Mouse (Mus musculus) hindbrain, embryonic 15.5 days (tissue): Measurements from ENCODE around the gene Gm8909. TPM values are rescaled to one million over a fixed set of nuclear protein-coding genes. Genes with fewer than 3 reads are reported as not detected.

Source experiments
- ATAC-seq: fragments of 200-750 bp; cut with Nextera tagmentation; 2 replicates; pipeline ENCODE4 v1.8.0; 2017; ENCODE audit warnings: low read depth, moderate number of reproducible peaks, moderate TSS enrichment; ENCODE audit not compliant: low FRiP score
- H3K27ac ChIP-seq: fragments of 300-500 bp; sonication (generic); replicated peaks from 2 replicates; pipeline ENCODE4 v1.5.1; 2015; ENCODE audit warnings: mild to moderate bottlenecking, inconsistent platforms
- H3K27me3 ChIP-seq: fragments of 300-500 bp; sonication (generic); 2 replicates; pipeline ENCODE4 v1.6.1; 2015; ENCODE audit warnings: control low read depth, inconsistent platforms
- H3K36me3 ChIP-seq: fragments of 300-500 bp; sonication (generic); 2 replicates; pipeline ENCODE4 v1.6.1; 2015; ENCODE audit warnings: control low read depth, inconsistent platforms
- H3K4me1 ChIP-seq: fragments of 300-500 bp; sonication (generic); replicated peaks from 2 replicates; pipeline ENCODE4 v1.6.1; 2015; ENCODE audit warnings: control low read depth, inconsistent platforms
- H3K4me2 ChIP-seq: fragments of 300-500 bp; sonication (generic); 2 replicates; pipeline ENCODE4 v1.6.1; 2015; ENCODE audit warnings: moderate library complexity, mild to moderate bottlenecking, inconsistent platforms
- H3K4me3 ChIP-seq: fragments of 300-500 bp; sonication (generic); 2 replicates; pipeline ENCODE4 v1.5.1; 2015; ENCODE audit warnings: mild to moderate bottlenecking, inconsistent platforms
- H3K9ac ChIP-seq: fragments of 300-500 bp; sonication (generic); 2 replicates; pipeline ENCODE4 v1.6.1; 2015; ENCODE audit warnings: inconsistent platforms
- H3K9me3 ChIP-seq: fragments of 300-500 bp; sonication (generic); 2 replicates; pipeline ENCODE4 v1.6.1; 2016; ENCODE audit warnings: control low read depth, inconsistent platforms
- WGBS: fragments of 180-500 bp; shearing (Covaris S2); methylation state at CpG from one replicate; pipeline ENCODE4 v1.1.7; 2015; 5-methylcytosine and 5-hydroxymethylcytosine counted together
- polyA plus RNA-seq: library from polyadenylated mRNA; unstranded; fragments of >200 nt; fragmentation: Nextera tagmentation; extraction: Ambion mirVana; gene quantifications from 2 replicates; pipeline ENCODE4 v1.2.1, GENCODE M21; 2015

Gm8909 gene
- polyA plus RNA-seq, result not detected in 2 replicates

DNA sequence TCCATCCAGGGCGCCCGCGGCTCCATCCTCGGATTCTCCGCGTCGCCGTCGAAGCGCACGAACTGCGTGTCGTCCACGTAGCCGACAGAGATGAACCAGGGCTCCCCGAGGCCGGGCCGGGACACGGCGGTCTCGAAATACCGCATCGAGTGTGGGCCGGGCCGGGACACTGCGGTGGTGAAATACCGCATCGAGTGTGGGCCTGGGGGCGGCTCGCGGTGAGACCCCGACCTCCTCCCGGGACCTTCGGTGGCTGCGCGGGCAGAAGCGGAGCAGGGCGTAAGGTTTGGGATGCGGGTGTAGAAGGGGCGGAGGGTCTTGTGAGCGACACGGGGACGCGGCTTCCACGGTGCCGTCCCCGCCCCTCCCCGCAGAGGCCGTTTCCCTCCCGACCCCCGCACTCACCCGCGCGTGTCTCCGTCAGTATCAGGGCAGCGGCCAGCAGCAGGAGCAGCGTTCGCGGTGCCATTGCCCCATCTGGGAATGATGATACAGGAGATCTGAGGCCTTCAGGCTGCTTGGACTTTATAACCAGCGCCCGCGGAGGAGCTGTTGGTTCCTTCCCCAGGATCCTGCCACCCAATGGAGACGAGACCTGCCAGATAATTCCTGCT is at the start of gene Gm8909:
Gene Gm8909, minus strand, starts transcription at position 499 of the 614 bp plus-strand sequence.
- H3K4me3 ChIP-seq, result peak within 1 kb of the TSS; percentile 23

DNA sequence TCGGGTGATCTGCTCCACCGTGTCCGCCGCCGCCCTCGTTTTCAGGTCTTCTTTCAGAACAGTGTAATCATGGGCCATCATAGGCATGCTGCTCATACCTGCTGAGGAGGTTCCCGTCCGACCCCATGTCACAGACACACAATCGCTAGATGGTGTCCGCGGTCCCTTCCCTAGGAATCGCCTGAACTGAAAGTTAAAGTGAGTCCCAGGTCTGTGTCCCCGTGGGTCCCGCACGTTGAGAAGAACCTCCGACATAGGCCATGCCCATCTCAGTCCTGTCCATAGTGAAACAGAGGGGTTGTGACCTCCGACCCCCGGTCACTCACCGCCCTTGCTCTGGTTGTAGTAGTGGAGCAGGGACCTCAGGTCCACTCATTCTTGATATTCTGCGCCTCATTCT is 47.2 kb upstream of the Gm8909 start:
- no peaks in the 10 kb centered on the region; the same call in 1 of the 2 replicates for H3K4me1 ChIP-seq
- 5% methylated on average over 20 of the region's 20 CpGs for WGBS
- no peak overlapping the region for H3K27ac ChIP-seq
- ATAC-seq, result peak; percentile 38; the same call in 1 of the 2 replicates
- H3K9ac ChIP-seq, result no peak overlapping the region
- no peaks in the 10 kb centered on the region for H3K9me3 ChIP-seq
- H3K36me3 ChIP-seq, result no peaks in the 10 kb centered on the region
- H3K4me2 ChIP-seq, result peak overlapping the region; percentile 32
- peak overlapping the region; percentile 16; the same call in 1 of the 2 replicates for H3K4me3 ChIP-seq
- H3K27me3 ChIP-seq, result peaks cover 57% of the 10 kb centered on the region

More for the DNA sequence above, at the start of gene Gm8909:
- Histone ChIP-seq H3K4me1 (peaks cover 3% of the 10 kb centered on the region; the same call in 1 of the 2 replicates), H3K9me3 (no peaks in the 10 kb centered on the region), H3K36me3 (no peaks in the 10 kb centered on the region), H3K27ac (no peak within 1 kb of the TSS), H3K9ac (no peak within 1 kb of the TSS), H3K4me2 (peak within 1 kb of the TSS; percentile 42), H3K27me3 (peaks cover 67% of the 10 kb centered on the region)
- WGBS, result 2% methylated on average over 59 of the region's 63 CpGs
- ATAC-seq, result no peak; the same call in 1 of the 2 replicates

DNA sequence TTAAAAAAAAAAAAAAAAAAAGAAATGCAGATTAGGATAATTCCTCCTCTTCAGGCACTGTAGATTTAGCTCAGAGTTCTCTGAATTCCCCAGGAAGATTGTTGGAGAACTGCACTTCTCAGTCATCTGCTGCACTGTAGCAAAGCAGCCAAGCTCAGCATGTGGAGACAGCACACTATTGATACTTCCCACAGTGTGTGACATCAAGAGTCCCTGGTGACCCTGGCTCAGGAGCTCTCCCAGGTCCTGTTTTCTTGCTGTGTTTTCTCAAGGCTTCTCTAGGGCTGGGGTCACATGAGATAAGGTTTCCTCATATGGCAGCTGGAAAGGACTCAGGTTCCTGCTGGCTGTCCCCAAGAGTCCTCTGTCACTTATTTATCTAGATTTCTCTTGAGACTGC is 38.5 kb upstream of the Gm8909 start:
- peaks cover 51% of the 10 kb centered on the region for H3K27me3 ChIP-seq
- no peaks in the 10 kb centered on the region for H3K36me3 ChIP-seq
- H3K9me3 ChIP-seq, result no peaks in the 10 kb centered on the region
- H3K27ac ChIP-seq, result no peak overlapping the region
- H3K9ac ChIP-seq, result no peak overlapping the region
- H3K4me2 ChIP-seq, result no peak overlapping the region
- H3K4me3 ChIP-seq, result no peak overlapping the region
- peaks cover 11% of the 10 kb centered on the region for H3K4me1 ChIP-seq
- ATAC-seq, result no peak

GRCm38 (mm10) chr17:36205862-36206261 is 37.5 kb upstream of the Gm8909 start:
- H3K9me3 ChIP-seq, result no peaks in the 10 kb centered on the region
- H3K36me3 ChIP-seq, result no peaks in the 10 kb centered on the region
- peak overlapping the region; percentile 34 for H3K4me3 ChIP-seq
- H3K27me3 ChIP-seq, result peaks cover 49% of the 10 kb centered on the region
- no peak overlapping the region for H3K27ac ChIP-seq
- peak overlapping the region; percentile 59 for H3K4me2 ChIP-seq
- no peak for ATAC-seq
- under 1% methylated on average over 38 of the region's 41 CpGs for WGBS
- peak overlapping the region; percentile 9; the same call in 1 of the 2 replicates for H3K9ac ChIP-seq
- H3K4me1 ChIP-seq, result peaks cover 11% of the 10 kb centered on the region

DNA sequence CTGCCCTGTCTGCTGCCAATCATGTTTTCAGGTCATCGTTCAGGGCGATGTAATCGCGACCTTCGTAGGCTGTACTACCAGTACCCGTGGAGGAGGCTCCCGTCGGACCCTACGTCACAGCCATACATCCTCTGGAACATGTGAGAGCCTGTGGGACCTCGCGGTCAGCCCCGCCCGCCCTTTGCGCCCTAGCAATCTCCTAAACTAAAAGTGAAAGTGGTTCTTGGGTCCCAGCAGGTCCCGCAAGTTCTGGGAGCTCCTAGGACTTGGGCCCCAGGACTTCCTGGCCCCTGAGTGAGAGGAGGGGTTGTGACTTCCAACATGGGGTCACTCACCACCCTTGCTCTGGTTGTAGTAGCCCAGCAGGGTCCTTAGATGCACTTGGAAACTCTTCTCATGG is 37.1 kb upstream of the Gm8909 start:
- Histone ChIP-seq H3K4me2 (peak overlapping the region; percentile 59), H3K27me3 (peaks cover 49% of the 10 kb centered on the region), H3K36me3 (no peaks in the 10 kb centered on the region), H3K9ac (no peak overlapping the region), H3K9me3 (no peaks in the 10 kb centered on the region), H3K4me3 (peak overlapping the region; percentile 34), H3K27ac (no peak overlapping the region), H3K4me1 (peaks cover 11% of the 10 kb centered on the region)
- ATAC-seq, result no peak
- WGBS, result 1% methylated on average over 15 of the region's 15 CpGs

DNA sequence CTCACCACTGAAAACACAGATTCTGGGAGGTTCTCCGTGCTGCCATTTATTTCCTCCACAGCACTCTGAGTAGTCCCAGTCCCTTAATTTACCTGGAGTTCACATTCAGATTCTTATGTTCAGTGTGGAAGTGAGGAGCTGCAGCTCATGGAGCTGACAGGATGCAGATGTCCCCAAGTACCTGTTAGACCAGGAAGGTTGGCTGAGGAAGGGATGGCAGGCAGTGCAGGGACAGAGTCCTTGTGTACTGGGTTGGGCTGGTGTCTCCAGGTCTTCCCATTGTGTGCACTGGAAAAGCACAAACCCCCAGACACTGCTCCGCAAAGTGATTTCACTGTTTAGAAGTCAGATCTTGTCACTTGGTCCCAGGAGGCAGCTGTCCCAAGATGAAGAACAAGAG is 33.5 kb upstream of the Gm8909 start:
- 94% methylated on average over 2 of the region's 2 CpGs for WGBS
- Histone ChIP-seq H3K9ac (no peak overlapping the region), H3K4me2 (no peak overlapping the region), H3K27me3 (peaks cover 39% of the 10 kb centered on the region), H3K4me1 (peaks cover 11% of the 10 kb centered on the region), H3K27ac (no peak overlapping the region), H3K4me3 (no peak overlapping the region), H3K36me3 (no peaks in the 10 kb centered on the region), H3K9me3 (no peaks in the 10 kb centered on the region)
- ATAC-seq, result no peak

DNA sequence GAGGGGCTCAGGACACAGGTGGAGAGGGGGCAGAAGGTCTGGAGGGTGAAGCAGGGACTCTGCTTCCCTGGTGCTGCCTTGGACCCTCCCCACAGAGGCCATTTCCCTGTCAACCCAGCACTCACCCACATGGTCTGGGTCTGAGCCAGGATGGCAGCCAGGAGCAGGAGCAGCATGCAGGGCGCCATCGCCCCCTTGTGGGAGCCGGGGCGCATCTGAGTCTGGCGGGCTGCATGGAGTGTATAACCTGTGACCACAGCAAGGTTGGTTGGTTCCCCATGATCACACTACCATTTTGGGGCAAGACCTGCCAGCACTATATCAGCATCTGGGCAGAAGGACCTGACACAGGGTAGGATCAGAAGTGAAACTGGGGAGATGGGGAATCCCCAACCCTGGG is 30.0 kb upstream of the Gm8909 start:
- WGBS, result 13% methylated on average over 5 of the region's 5 CpGs
- ATAC-seq, result no peak
- Histone ChIP-seq H3K27me3 (peaks cover 8% of the 10 kb centered on the region), H3K9ac (no peak overlapping the region), H3K4me3 (no peak overlapping the region), H3K36me3 (no peaks in the 10 kb centered on the region), H3K27ac (no peak overlapping the region), H3K4me2 (no peak overlapping the region), H3K4me1 (no peaks in the 10 kb centered on the region), H3K9me3 (no peaks in the 10 kb centered on the region)

- H3K36me3 ChIP-seq, result no peaks in the 10 kb centered on the region
- no peak overlapping the region for H3K4me2 ChIP-seq
- no peaks in the 10 kb centered on the region for H3K9me3 ChIP-seq
- H3K4me3 ChIP-seq, result no peak overlapping the region
- peaks cover 16% of the 10 kb centered on the region; the same call in 1 of the 2 replicates for H3K27me3 ChIP-seq
- no peaks in the 10 kb centered on the region for H3K4me1 ChIP-seq
- 86% methylated on average over 6 of the region's 6 CpGs for WGBS
- no peak overlapping the region for H3K27ac ChIP-seq
- H3K9ac ChIP-seq, result no peak overlapping the region
- ATAC-seq, result no peak
These were observed 26.1 kb upstream of the Gm8909 start for GRCm38 (mm10) chr17:36194471-36194870.

DNA sequence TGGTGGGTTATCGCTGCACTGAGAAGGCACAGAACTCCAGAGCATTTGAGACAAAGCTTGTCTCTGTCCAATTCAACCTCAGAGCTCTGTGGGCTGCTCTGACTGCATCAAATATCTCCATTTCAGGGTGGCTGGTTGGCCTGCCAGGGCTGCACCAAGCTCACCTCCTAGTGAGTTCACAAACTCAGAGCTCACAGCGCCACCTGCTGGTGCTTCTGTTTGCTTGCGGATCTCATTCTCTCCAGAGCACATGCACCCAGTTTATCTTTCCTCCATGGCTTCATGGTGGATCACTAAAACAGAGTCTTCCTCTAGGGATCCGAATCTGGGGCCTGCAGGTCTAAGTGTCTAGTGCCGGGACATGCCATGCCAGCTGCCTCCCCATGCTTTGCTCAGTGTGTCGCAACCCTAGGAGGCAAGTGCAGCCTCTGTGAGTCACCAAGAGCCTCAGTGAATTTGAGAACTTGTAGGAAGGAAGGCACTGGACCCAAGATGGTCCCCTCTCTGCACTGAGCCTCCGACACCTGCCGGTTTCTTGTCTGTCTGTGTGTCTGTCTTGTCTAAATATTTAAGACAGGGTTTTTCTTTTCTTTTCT is 25.3 kb upstream of the Gm8909 start:
- no peaks in the 10 kb centered on the region for H3K9me3 ChIP-seq
- no peaks in the 10 kb centered on the region for H3K4me1 ChIP-seq
- WGBS, result 32% methylated on average over 8 of the region's 8 CpGs
- H3K27ac ChIP-seq, result no peak overlapping the region
- H3K9ac ChIP-seq, result no peak overlapping the region
- no peaks in the 10 kb centered on the region for H3K36me3 ChIP-seq
- no peak for ATAC-seq
- no peak overlapping the region for H3K4me2 ChIP-seq
- no peak overlapping the region for H3K4me3 ChIP-seq
- peaks cover 22% of the 10 kb centered on the region for H3K27me3 ChIP-seq

GRCm38 (mm10) chr17:36192371-36192770 is 24.0 kb upstream of the Gm8909 start:
- ATAC-seq, result no peak
- H3K9ac ChIP-seq, result no peak overlapping the region

DNA sequence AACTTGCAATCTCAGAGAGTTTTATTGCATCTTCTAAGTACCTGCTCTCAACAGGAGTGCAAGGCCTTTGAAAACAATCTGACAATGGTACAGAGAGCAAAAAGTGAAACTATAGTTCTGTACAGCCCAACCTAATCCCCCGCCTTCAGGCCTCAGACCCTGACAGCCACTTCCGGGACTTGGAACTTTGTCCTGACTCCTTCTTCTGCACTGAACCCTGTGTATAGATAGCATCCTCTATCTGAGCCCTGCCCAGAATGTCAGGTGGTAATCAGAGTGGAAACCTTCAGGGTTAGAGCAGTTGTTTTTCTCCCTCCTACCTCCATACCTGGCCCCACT is 21.8 kb upstream of the Gm8909 start, which contains the start of gene H2-T3:
Gene H2-T3, minus strand, starts transcription at position 119 of the 339 bp plus-strand sequence.
- no peaks in the 10 kb centered on the region for H3K36me3 ChIP-seq
- H3K27me3 ChIP-seq, result peaks cover 26% of the 10 kb centered on the region
- H3K27ac ChIP-seq, result no peak within 1 kb of the TSS
- H3K4me2 ChIP-seq, result no peak within 1 kb of the TSS
- H3K4me3 ChIP-seq, result no peak within 1 kb of the TSS
- no peaks in the 10 kb centered on the region for H3K4me1 ChIP-seq
- no peak within 1 kb of the TSS for H3K9ac ChIP-seq
- WGBS, result 83% methylated on average over 2 of the region's 2 CpGs
- H3K9me3 ChIP-seq, result no peaks in the 10 kb centered on the region
- ATAC-seq, result no peak

More at GRCm38 (mm10) chr17:36192371-36192770, 24.0 kb upstream of the Gm8909 start:
- 64% methylated on average over 2 of the region's 2 CpGs for WGBS
- Histone ChIP-seq H3K4me1 (no peaks in the 10 kb centered on the region), H3K27me3 (peaks cover 23% of the 10 kb centered on the region), H3K9me3 (no peaks in the 10 kb centered on the region), H3K4me2 (no peak overlapping the region), H3K4me3 (no peak overlapping the region), H3K36me3 (no peaks in the 10 kb centered on the region), H3K27ac (no peak overlapping the region)

DNA sequence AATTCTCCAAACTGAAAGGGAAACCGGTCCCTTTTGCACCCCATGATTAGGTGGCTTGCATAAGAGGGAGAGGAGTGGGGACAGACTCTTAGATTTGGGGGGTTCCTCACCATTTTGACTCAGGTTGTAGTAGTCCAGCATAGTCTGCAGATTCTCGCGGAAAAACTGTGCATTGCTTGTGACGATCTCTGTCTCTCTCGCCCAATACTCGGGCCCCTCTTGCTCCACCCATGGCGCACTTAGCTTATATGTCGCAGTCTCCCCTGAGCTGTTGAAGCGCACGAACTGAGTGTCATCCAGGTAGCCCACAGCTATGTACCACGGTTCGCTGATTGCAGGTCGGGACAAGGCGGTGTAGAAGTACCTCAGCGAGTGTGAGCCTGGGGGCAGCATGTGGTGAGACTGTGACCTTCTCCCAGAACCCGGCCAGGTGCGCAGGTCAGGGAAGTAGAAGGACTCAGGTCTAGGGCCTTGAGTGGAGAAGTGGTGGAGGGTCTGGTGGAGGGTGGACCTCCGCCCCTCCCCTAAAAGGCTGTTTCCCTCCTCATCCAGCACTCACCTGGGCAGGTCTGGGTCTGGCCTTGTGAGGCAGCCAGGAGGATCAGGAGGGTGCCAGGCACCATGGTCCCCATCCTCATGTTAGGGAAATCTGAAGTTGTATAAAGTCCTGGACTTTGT is 21.3 kb upstream of the Gm8909 start:
- WGBS, result 40% methylated on average over 18 of the region's 18 CpGs
- ATAC-seq, result no peak
- peaks cover 26% of the 10 kb centered on the region for H3K27me3 ChIP-seq

More for the DNA sequence above, 21.3 kb upstream of the Gm8909 start:
- Histone ChIP-seq H3K9ac (no peak overlapping the region), H3K9me3 (no peaks in the 10 kb centered on the region), H3K4me3 (no peak overlapping the region), H3K36me3 (no peaks in the 10 kb centered on the region), H3K4me2 (no peak overlapping the region), H3K27ac (no peak overlapping the region), H3K4me1 (no peaks in the 10 kb centered on the region)
